Mouse (Mus musculus) embryonic stem cell, embryonic (primary cell): Measurements from ENCODE around the gene Hnrnpa1.

ENCODE experiments used
- CTCF ChIA-PET, 4 experiments: fragments of 300-600 bp in 2 of 4; fragments of 350-600 bp in 2 of 4; sonication (Branson Sonifier 250); formaldehyde crosslinking; loops; one replicate each; lab custom pipeline; 2022; ENCODE audit warnings: inconsistent platforms in 2 of 4; lab: Charles Lee
- POLR2A ChIA-PET, 4 experiments: fragments of 300-600 bp in 2 of 4; fragments of 350-600 bp in 2 of 4; sonication (Branson Sonifier 250); formaldehyde crosslinking; loops; one replicate each; lab custom pipeline; 2022; ENCODE audit warnings: antibody characterized with exemption in 4 of 4, inconsistent platforms in 1 of 4; lab: Charles Lee

Gene Hnrnpa1

DNA sequence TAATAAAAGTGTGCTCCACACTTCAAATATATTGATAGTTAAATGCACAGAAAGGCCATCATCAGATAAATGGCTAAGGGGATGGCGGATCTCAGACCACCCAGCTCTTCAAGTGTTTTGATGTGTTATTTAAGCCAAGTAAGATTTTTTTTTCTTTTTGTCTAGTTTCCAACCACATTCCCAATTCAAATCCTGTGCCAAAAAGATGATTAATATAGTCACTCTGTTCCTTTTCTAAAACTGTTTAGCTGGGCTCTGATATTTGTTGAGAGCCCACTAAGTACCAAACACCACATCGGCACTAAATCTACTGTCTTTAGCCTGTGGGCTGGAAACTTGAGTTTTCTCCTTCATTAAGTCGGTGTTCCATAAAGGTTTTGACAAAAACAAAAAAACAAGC lies 13.2 kb upstream of the Hnrnpa1 start:
- ChIA-PET CTCF (interaction anchor here in 2 of 4 experiments (1.2 to 1.5 kb wide), 2 partner anchors 37 to 41 kb away, joined by 3 to 5 read pairs; no protein-coding TSS in a partner anchor), POLR2A (interaction anchor here (0.9 to 27.8 kb wide), 15 partner anchors 9 to 88 kb away, joined by 3 to 700 read pairs (median 4); partner anchors contain the start of genes Cbx5 (in 3 of the 4), Hnrnpa1 (in 3 of the 4) and Copz1 (in 2 of the 4))

DNA sequence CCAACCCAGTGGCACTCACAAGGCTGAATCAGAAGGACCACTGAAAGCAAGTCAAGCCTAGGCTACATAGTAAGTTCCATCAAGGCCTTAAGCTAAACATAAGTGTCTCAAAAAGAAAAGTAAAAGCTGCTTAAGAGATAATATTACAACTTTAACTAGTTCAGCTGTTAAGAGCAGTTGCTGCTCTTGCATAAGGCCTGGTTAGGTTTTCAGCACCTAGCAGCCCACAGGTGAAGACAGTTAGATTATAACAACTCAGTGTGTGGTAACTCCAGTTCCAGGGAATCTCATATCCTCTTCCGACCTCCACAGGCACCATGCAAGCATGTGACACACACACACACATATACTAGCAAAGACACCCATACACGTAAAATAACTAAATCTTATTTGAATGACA lies 12.7 kb upstream of the Hnrnpa1 start:
- ChIA-PET CTCF (interaction anchor here in 2 of 4 experiments (1.1 to 1.5 kb wide), 3 partner anchors 37 to 53 kb away, joined by 3 to 5 read pairs (median 3); no protein-coding TSS in a partner anchor), POLR2A (interaction anchor here (0.6 to 27.8 kb wide), 15 partner anchors 10 to 643 kb away, joined by 3 to 700 read pairs (median 4); partner anchors contain the start of genes Cbx5 (in 3 of the 4), Hnrnpa1 (in 3 of the 4) and Copz1 (in 1 of the 4))

DNA sequence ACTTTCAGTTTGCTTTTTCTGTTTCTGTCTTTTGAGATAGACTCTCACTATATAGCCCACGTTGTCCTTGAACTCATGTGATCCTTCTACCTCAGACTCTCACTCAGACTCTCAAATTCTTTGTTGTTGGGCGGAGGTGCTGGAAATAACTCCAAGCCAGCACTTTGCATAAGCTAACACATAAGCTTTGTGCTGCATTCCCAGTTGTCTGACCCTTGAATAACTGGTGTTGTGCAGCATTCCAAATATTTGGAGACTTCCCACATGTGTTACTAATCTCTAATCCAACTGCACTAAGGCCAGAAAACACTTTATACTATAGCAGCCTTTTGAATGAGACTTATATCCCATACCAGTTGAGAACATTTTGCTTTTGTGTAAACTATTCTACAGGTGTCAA lies 11.3 kb upstream of the Hnrnpa1 start:
- CTCF ChIA-PET: interaction anchor here (0.6 to 1.6 kb wide), 6 partner anchors 20 to 97 kb away, joined by 3 to 22 read pairs (median 4); no protein-coding TSS in a partner anchor
- POLR2A ChIA-PET: interaction anchor here in 3 of 4 experiments (0.7 to 27.8 kb wide), 15 partner anchors 9 to 285 kb away, joined by 3 to 700 read pairs (median 6); partner anchors contain the start of genes Cbx5 (in 3 of the 3), Hnrnpa1 (in 2 of the 3) and Copz1 (in 1 of the 3)

DNA sequence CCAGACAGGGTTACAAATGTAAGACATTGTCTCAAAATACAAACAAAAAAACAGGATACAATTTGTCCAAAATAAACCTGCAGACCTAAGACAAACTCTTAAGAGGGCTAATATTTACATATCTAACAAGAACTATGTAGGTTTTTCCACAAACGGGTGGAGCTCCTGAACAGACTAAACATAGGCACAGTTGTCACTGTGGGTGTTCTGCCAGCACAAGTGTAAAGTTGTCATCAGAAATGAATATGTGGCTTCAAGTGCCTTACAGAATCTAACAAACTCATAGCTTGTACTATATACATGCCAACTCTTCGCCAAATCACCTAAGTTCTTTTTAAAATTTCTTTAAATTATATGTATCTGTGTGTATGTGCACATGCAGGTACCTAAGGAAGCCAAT lies 7.1 kb upstream of the Hnrnpa1 start:
- POLR2A ChIA-PET: interaction anchor here in 3 of 4 experiments (0.6 to 27.8 kb wide), 13 partner anchors 9 to 45 kb away, joined by 3 to 700 read pairs (median 4); partner anchors contain the start of genes Copz1 (in 2 of the 3), Cbx5 (in 1 of the 3) and Hnrnpa1 (in 1 of the 3)

DNA sequence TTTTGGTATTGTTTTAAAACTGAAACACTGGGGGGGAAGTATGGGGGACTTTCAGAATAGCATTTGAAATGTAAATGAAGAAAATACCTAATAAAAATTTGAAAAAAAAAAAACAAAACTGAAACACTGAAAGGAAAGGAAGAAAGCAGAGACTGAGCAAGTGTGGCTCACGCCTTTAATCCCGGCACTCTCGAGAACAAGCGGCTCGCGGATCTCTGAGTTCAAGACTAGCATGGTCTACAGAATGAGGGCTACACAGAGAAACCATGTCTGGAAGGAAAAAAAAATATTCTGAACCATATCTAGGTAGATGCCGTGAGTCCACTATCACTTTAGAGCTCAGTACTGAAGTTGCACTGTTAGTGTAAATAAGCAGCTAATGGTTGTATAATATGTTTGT lies 2.9 kb upstream of the Hnrnpa1 start:
- ChIA-PET POLR2A (interaction anchor here in 3 of 4 experiments (0.6 to 14.0 kb wide), 11 partner anchors 9 to 60 kb away, joined by 3 to 700 read pairs (median 4); no protein-coding TSS in a partner anchor), CTCF (interaction anchor here in 1 of 4 experiments (0.6 kb wide), 1 partner anchor 76 kb away, joined by 3 read pairs; no protein-coding TSS in a partner anchor)

More for the DNA sequence above, 7.1 kb upstream of the Hnrnpa1 start:
- CTCF ChIA-PET: no interaction called here

DNA sequence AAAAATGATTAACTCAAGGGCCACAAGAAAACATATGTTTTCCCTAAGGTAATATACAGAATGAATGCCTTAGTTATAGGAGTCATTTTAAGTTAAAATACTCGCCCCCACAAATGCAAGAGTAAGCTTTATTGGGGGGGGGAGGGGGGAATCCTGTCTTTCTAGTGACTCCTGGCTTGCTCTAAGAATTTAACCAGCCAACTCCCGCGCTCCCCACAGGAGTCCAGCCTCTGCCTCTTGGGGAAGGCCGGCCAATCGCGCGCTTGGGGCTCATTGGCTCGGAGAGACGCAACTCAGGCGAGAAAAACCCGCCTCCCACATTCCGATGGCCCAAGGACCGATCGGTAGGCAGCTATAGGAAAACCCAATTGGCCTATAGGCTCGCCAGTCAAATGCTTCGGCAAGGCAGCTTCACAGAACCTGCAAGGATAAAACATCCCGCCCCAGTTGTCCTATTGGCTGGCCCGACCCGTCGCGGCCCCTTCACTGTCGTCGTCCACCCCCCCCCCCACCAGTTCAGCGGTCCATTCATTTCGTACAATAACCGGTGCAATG lies 1.0 kb upstream of the Hnrnpa1 start:
- POLR2A ChIA-PET: interaction anchor here (0.6 to 14.0 kb wide), 121 partner anchors 9 to 888 kb away, joined by 3 to 700 read pairs (median 4); partner anchors contain the start of genes Copz1 (in 3 of the 4), Atp5g2 (in 2 of the 4), Gpr84 (in 2 of the 4) and Nfe2 (in 2 of the 4)
- CTCF ChIA-PET: interaction anchor here in 3 of 4 experiments (0.5 to 1.4 kb wide), 14 partner anchors 11 to 255 kb away, joined by 3 to 9 read pairs (median 4); partner anchors contain the start of gene Copz1 (in 1 of the 3)

DNA sequence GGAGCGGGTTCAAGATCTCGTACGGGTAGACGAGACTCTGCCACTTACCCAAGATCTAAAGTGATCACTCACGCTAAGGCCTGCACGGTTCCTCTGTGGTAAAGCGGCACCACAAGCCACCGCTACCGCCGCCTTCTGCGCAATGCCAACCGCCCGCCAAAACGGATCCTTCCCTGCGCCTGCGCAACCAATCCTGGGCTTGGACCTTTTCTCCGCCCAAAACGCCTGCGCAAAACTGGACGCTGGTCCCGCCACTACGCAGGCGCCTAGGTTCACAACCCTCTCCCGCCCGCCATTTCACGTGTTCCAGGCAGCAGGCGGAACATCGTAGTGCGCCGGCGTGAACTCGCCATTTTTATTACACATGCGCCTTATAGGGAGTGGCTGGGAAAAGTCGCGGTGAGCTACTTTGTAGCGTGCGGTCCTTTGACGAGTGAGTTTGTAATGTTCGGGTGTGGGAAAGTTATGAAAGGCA lies 510 bp upstream of the Hnrnpa1 start, which contains the start of gene Cbx5:
Cbx5 (minus strand) TSS at position 132 of the 475 bp plus-strand sequence.
- CTCF ChIA-PET: interaction anchor here in 2 of 4 experiments (0.5 to 1.4 kb wide), 13 partner anchors 11 to 255 kb away, joined by 3 to 9 read pairs (median 4); partner anchors contain the start of gene Copz1 (in 1 of the 2)

DNA sequence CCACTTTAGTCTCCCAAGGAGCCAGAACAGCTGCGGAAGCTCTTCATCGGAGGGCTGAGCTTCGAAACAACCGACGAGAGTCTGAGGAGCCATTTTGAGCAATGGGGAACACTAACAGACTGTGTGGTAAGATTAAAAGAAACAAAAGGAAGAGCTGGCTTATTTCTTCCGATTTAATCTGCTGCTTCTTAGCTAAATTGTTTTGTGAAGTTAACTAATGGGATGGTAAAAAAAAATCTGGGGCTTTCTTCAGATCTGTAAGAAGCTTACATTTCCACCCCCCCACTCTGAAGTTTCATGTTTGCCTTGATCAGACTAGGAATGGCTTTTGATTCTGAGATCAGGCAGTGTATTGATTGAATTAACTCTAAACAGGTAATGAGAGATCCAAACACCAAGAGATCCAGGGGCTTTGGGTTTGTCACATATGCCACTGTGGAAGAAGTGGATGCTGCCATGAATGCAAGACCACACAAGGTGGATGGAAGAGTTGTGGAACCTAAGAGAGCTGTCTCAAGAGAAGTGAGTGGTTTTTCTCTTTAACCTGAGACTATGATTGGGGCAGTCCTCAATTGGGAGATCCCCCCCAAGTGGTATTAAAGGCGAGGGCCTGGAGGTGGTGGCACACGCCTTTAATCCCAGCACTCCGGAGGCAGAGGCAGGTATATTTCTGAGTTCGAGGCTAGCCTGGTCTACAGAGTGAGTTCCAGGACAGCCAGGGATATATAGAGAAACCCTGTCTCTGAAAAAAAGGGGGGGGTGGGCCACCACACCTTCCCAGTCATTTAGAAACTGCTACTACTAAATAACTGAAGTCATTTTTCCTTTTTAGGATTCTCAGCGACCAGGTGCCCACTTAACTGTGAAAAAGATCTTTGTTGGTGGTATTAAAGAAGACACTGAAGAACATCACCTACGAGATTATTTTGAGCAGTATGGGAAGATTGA lies 1.1 kb downstream of the Hnrnpa1 start:
- ChIA-PET POLR2A (interaction anchor here in 3 of 4 experiments (0.6 to 14.0 kb wide), 34 partner anchors 7 to 839 kb away, joined by 3 to 700 read pairs (median 5); partner anchors contain the start of genes Copz1 (in 3 of the 3) and Nfe2 (in 2 of the 3)), CTCF (interaction anchor here in 1 of 4 experiments (0.7 kb wide), 1 partner anchor 65 kb away, joined by 4 read pairs; no protein-coding TSS in a partner anchor)

More for the DNA sequence above, 510 bp upstream of the Hnrnpa1 start, which contains the start of gene Cbx5:
- POLR2A ChIA-PET: interaction anchor here (0.6 to 14.0 kb wide), 111 partner anchors 8 to 889 kb away, joined by 3 to 700 read pairs (median 5); partner anchors contain the start of genes Copz1 (in 3 of the 4), Atp5g2 (in 2 of the 4), Gpr84 (in 2 of the 4) and Aaas (in 1 of the 4)

DNA sequence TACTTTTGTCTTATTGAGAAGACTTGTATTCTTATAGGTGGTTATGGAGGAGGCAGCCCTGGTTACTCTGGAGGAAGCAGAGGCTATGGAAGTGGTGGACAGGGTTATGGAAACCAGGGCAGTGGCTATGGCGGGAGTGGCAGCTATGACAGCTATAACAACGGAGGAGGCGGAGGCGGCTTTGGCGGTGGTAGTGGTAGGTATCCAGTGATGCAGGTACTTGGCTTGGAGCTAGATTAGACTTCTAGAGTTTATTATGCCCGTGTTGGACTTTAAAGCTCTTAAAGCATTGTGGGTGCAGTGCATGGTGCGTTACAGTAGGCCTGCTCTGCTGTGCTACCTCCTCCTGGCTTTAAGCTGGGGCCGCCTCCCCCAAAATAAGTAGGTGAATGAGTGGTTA lies 2.7 kb downstream of the Hnrnpa1 start:
- CTCF ChIA-PET: interaction anchor here in 2 of 4 experiments (0.6 to 1.6 kb wide), 2 partner anchors 71 to 527 kb away, joined by 3 read pairs; no protein-coding TSS in a partner anchor
- POLR2A ChIA-PET: interaction anchor here (0.5 to 14.0 kb wide), 32 partner anchors 6 to 841 kb away, joined by 3 to 700 read pairs (median 4); partner anchors contain the start of genes Copz1 (in 2 of the 4), Nfe2 (in 2 of the 4), Atp5g2 (in 1 of the 4) and Gpr84 (in 1 of the 4)

DNA sequence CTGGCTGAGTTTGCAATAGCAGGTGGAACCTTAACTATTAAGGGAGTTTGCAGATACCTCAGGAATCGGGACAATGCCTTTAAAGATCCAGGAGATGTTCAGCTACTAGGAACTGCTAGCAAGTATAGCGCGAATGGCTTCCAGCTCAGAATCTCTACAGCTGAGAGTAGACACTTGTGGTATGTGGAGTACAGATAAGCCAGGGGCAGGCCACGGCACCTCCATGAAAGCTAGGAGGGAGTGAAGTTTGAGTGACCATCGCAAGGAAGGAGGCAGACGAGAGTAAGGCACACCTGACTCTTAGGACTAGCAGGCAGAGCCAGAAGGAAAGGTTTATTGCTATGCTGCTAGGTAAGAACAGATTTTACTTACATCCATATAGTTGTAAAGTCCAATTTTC lies 5.4 kb downstream of the Hnrnpa1 start:
- ChIA-PET CTCF (no interaction called here), POLR2A (interaction anchor here (0.6 to 14.0 kb wide), 24 partner anchors 8 to 190 kb away, joined by 3 to 700 read pairs (median 18); partner anchors contain the start of genes Copz1 (in 3 of the 4) and Nfe2 (in 1 of the 4))

DNA sequence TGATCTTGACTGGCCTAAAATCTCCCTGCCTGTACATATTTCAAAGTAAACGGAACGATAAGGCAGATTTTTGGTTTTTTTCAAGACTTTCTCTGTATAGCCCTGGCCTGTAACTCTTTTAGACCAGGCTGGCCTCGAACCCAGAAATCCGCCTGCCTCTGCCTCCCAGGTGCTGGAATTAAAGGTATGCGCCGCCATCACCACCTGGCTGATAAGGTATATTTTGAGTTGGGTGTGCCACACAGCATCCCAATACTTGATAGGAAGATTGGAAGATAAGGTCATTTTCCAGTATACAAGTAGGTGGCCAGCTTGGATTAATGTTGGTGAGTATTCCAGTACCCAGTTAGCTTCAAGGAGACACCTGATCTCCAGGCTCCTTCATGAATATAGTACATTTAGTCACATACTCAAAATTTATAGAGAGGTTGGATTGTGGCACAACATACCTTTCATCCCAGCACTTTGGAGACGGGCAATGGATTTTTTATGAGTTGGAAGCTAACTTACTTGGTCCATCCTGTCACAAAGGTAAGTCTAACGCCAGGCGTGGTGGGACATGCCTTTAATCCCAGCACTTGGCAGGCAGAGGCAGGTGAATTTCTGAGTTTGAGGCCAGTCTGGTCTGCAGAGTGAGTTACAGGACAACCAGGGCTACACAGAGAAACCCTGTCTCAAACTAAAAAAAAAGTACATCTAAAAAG lies 7.0 kb downstream of the Hnrnpa1 start:
- CTCF ChIA-PET: interaction anchor here in 3 of 4 experiments (0.7 to 2.5 kb wide), 6 partner anchors 26 to 62 kb away, joined by 3 to 13 read pairs (median 6); partner anchors contain the start of gene Copz1 (in 1 of the 3)

DNA sequence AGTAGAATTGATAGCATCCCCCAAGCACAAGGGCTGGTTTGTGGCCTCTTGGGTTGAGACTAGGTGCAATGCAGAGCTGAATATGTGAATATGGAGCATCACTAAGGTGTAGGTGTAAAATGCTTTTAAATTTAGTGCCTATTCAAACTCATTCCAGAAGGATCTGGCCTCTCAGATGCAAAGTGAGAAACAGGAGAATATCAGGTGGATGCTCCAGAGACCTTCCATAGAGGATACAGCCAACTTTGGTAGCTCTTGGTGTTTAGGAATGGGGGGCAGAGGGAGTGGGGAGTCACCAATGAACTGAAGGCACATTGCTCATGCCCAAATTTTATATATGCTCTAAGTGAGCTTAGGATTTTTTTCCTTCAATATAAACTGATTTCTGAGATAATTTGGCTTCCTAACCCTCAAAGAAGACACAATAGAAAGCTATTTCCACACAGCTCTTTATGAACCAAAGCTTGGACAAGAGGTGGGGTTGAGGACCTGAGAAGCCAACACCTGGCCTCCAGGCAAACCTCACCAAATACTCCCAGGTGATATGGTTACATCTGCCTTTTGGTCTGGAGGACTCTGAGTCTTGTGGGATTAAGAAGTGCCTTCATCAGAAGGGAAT lies 7.7 kb downstream of the Hnrnpa1 start:
- CTCF ChIA-PET: interaction anchor here (0.5 to 2.5 kb wide), 14 partner anchors 24 to 227 kb away, joined by 3 to 13 read pairs (median 6); partner anchors contain the start of gene Copz1 (in 1 of the 4)
- POLR2A ChIA-PET: interaction anchor here (0.5 to 14.0 kb wide), 77 partner anchors 6 to 861 kb away, joined by 3 to 700 read pairs (median 5); partner anchors contain the start of genes Cbx5 (in 4 of the 4), Copz1 (in 4 of the 4), Nfe2 (in 4 of the 4) and Hnrnpa1 (in 2 of the 4)

More for the DNA sequence above, 7.0 kb downstream of the Hnrnpa1 start:
- POLR2A ChIA-PET: interaction anchor here (0.5 to 14.0 kb wide), 77 partner anchors 7 to 122 kb away, joined by 3 to 700 read pairs (median 5); partner anchors contain the start of genes Cbx5 (in 4 of the 4), Copz1 (in 4 of the 4), Nfe2 (in 4 of the 4) and Hnrnpa1 (in 2 of the 4)

DNA sequence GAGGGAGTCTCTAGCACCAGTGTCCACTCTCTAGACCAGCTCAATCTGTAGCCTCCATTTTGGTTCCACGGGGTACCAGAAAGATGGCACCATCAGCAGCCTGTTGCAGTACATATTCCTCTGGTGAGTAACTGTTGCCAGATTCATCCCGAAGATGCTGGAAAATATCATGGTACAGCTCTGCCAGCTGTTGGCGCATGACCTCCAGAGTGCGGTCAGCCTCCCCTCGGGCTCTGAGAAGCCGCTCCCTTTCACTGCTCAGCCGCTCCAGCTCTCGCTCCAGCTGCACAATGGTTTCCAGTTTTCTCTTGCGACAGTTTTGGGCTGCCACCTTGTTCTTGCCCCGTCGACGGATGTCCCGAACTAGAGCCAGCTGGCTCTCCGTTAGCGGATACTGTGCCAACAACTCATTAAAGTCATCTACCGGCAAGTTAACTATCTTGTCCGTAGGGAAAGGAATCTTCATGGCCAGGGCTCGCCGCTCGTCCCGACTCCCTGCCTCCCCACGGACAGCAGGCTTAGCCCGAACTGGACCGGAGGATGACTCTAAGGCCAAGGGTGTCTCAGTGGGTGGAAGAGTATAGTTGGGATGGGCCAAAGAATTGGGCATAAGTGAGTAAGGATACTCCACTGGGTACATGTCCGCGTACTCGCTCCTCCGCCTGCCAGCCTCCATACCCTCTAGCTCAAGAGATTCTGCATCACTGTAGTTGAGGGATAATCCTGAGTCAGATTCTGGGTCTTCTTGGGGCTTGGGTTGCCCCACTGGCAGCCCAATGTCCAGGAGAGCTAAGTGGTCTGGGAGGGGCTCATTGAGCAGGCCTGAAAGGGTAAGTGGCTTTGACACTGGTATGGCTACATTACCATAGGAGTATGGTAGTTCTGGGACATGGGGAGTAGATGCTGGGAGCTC lies 8.4 kb downstream of the Hnrnpa1 start:
- POLR2A ChIA-PET: interaction anchor here (0.5 to 14.0 kb wide), 77 partner anchors 5 to 862 kb away, joined by 3 to 700 read pairs (median 5); partner anchors contain the start of genes Cbx5 (in 4 of the 4), Copz1 (in 4 of the 4), Nfe2 (in 4 of the 4) and Hnrnpa1 (in 2 of the 4)
- CTCF ChIA-PET: interaction anchor here (0.5 to 2.5 kb wide), 16 partner anchors 20 to 228 kb away, joined by 3 to 13 read pairs (median 6); partner anchors contain the start of gene Copz1 (in 2 of the 4)

DNA sequence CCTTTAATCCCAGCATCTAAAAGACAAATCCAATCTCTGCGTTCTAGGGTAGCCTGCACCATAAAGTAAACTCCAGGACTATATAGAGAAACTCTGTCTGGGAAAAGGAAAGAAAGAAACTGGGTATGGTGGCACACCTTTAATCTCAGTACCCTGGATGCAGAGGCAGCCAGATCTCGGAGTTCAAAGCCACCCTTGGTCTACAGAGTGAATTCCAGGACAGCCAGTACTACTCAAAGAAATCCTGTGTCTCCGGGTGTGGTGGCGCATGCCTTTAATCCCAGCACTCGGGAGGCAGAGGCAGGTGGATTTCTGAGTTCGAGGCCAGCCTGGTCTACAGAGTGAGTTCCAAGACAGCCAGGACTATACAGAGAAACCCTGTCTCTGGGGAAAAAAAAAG lies 9.3 kb downstream of the Hnrnpa1 start:
- CTCF ChIA-PET: interaction anchor here in 1 of 4 experiments (2.5 kb wide), 1 partner anchor 23 kb away, joined by 13 read pairs; the partner anchor contains the start of gene Copz1
- POLR2A ChIA-PET: interaction anchor here (1.0 to 14.0 kb wide), 28 partner anchors 9 to 591 kb away, joined by 3 to 700 read pairs (median 20); partner anchors contain the start of genes Copz1 (in 4 of the 4), Cbx5 (in 3 of the 4), Nfe2 (in 3 of the 4) and Hnrnpa1 (in 2 of the 4)
